34 mouse cellular contexts compared by ENCODE assay signal in the genomic region with DNA sequence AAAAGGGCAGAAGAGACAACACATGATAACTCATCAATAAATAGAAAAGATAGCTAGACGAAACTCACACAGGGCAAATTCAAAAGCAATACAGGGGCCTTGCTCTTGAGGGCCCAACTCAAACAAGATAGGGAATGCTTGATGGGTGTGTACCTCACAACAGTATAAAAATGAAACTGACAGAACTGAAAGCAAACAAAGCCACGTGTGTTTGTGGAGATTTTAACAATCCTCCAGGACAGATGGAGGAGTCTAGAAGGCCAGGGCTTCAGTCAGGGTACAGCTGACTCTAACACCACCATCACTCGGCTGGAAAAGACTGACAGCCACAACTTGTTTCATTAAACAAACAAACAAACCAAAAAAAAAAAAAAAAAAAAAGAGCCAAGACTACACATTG. TPM values are rescaled to one million over a fixed set of nuclear protein-coding genes. Genes with fewer than 3 reads are reported as not detected.
"Had no signal": no experiment of that assay in that cellular context is flagged by ENCODE, and none has a peak within 500 bp of the region (broad histone marks: within the 10 kb centered on the region; RNA-seq: fewer than 3 reads in every experiment).

No protein-coding gene starts in this region.

- H3K4me3 ChIP-seq: limb, embryonic 10.5 days; limb, embryonic 12.5 days; limb, embryonic 13.5 days; limb, embryonic 15.5 days; liver, embryonic 12.5 days; liver, embryonic 13.5 days; liver, embryonic 15.5 days; lung, embryonic 15.5 days; megakaryocyte, embryonic 14.5 days; midbrain, embryonic 10.5 days; midbrain, embryonic 12.5 days; midbrain, embryonic 13.5 days; midbrain, embryonic 15.5 days; myocyte; neural tube, embryonic 12.5 days; neural tube, embryonic 13.5 days had no signal

- H3K4me1 ChIP-seq: limb, embryonic 10.5 days; limb, embryonic 12.5 days; limb, embryonic 15.5 days; liver, embryonic 15.5 days; lung, embryonic 15.5 days; midbrain, embryonic 10.5 days; midbrain, embryonic 12.5 days; midbrain, embryonic 13.5 days; midbrain, embryonic 15.5 days; neural tube, embryonic 12.5 days had no signal

- DNase-seq: left cerebral cortex, postnatal 4 days; liver; liver, embryonic 13.5 days; liver, postnatal 0 days; lung, adult 18-20 months; lung, adult 2 months; lung, embryonic 14.5 days; lung, postnatal 10 days; lung, postnatal 14 days; lung, postnatal 36 days; lung, postnatal 4 days; midbrain, embryonic 14.5 days had no signal

- H3K36me3 ChIP-seq: limb, embryonic 10.5 days; limb, embryonic 12.5 days; limb, embryonic 13.5 days; limb, embryonic 15.5 days; liver, embryonic 12.5 days; liver, embryonic 13.5 days; liver, embryonic 15.5 days; lung, embryonic 15.5 days; midbrain, embryonic 10.5 days; midbrain, embryonic 12.5 days; midbrain, embryonic 13.5 days; midbrain, embryonic 15.5 days; neural tube, embryonic 12.5 days; neural tube, embryonic 13.5 days had no signal

- H3K27ac ChIP-seq: limb, embryonic 10.5 days; limb, embryonic 12.5 days; limb, embryonic 13.5 days; limb, embryonic 15.5 days; liver, embryonic 12.5 days; liver, embryonic 13.5 days; liver, embryonic 14.5 days; liver, embryonic 15.5 days; lung, embryonic 15.5 days; macrophage; midbrain, embryonic 10.5 days; midbrain, embryonic 12.5 days; midbrain, embryonic 13.5 days; midbrain, embryonic 15.5 days; neural tube, embryonic 12.5 days; neural tube, embryonic 13.5 days had no signal

- ATAC-seq: liver, embryonic 12.5 days; liver, postnatal 0 days; lung, postnatal 0 days; midbrain, embryonic 13.5 days; midbrain, embryonic 15.5 days; midbrain, embryonic 16.5 days had no signal

- H3K9ac ChIP-seq: limb, embryonic 12.5 days; limb, embryonic 13.5 days; limb, embryonic 15.5 days; liver, embryonic 12.5 days; liver, embryonic 13.5 days; liver, embryonic 14.5 days; liver, embryonic 15.5 days; liver, postnatal 0 days; lung, embryonic 14.5 days; lung, embryonic 15.5 days; midbrain, embryonic 12.5 days; midbrain, embryonic 13.5 days; midbrain, embryonic 15.5 days; neural tube, embryonic 12.5 days; neural tube, embryonic 13.5 days had no signal

- H3K27me3 ChIP-seq: limb, embryonic 12.5 days; limb, embryonic 13.5 days; limb, embryonic 15.5 days; liver, embryonic 12.5 days; liver, embryonic 13.5 days; liver, embryonic 15.5 days; lung, embryonic 15.5 days; midbrain, embryonic 12.5 days; midbrain, embryonic 13.5 days; midbrain, embryonic 15.5 days; neural tube, embryonic 12.5 days; neural tube, embryonic 13.5 days had no signal

- H3K9me3 ChIP-seq: limb, embryonic 10.5 days; limb, embryonic 12.5 days; limb, embryonic 15.5 days; liver, embryonic 12.5 days; liver, embryonic 13.5 days; liver, embryonic 15.5 days; lung, embryonic 15.5 days; megakaryocyte, embryonic 14.5 days; midbrain, embryonic 10.5 days; midbrain, embryonic 12.5 days; midbrain, embryonic 13.5 days; midbrain, embryonic 15.5 days; neural tube, embryonic 12.5 days; neural tube, embryonic 13.5 days had no signal

- H3K4me2 ChIP-seq: limb, embryonic 12.5 days; limb, embryonic 13.5 days; limb, embryonic 15.5 days; liver, embryonic 11.5 days; liver, embryonic 12.5 days; liver, embryonic 13.5 days; liver, embryonic 15.5 days; lung, embryonic 14.5 days; lung, embryonic 15.5 days; midbrain, embryonic 11.5 days; midbrain, embryonic 12.5 days; midbrain, embryonic 13.5 days; midbrain, embryonic 15.5 days; neural tube, embryonic 12.5 days; neural tube, embryonic 13.5 days had no signal

RNA-seq across cellular contexts. Expression of a gene that starts 44.3 kb away (rescaled TPM):
- total RNA-seq: monocyte, adult 5-6 weeks had no signal
- polyA plus RNA-seq: macrophage, myocyte had no signal
